Mouse (Mus musculus) bone marrow macrophage, adult 2 months (primary cell): ENCODE data around the gene Padi2.

Experiments
- CTCF ChIP-seq: IDR thresholded peaks from 2 replicates; pipeline ENCODE4 v1.5.1; 2012; ENCODE audit warnings: low read depth, mild to moderate bottlenecking, low read length, moderate library complexity
- POLR2A ChIP-seq: IDR thresholded peaks from 2 replicates; pipeline ENCODE4 v1.6.1; 2012; ENCODE audit warnings: mild to moderate bottlenecking, low read depth, low read length, borderline replicate concordance

DNA sequence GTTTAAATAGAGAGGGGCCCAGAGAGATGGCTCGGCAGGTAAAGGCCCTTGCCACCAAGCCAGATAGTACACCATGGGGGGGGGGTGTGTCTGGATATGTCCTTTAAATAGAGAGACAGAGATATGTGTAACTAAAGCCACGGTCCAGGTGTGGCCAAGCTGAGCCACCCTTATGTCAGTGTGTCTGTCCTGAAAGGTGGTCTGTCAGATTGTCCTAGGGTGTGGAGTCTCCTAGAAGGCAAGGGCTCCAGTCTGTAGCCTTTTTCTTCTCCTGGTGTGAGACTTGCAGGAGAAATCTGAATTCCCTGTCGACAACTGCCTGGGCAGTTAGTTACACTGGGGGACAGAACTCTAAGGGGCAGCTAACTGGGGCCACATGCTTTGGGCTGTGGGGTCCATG, 25.9 kb upstream of the Padi2 start:
- TF ChIP-seq CTCF (no peak), POLR2A (no peak)
